Mouse (Mus musculus) limb, embryonic 11.5 days (tissue): ENCODE measurements at regions not wholly inside any gene's neighbourhood (a gene's known extent, or its start where the extent isn't known, plus 50 kb on each side); places are given as distances from the start of the nearest gene placed in this dataset.

Experiments used
- ATAC-seq: fragments of 200-750 bp; cut with Nextera tagmentation; 2 replicates; pipeline ENCODE4 v1.8.0; 2017; ENCODE audit warnings: low read depth; ENCODE audit not compliant: insufficient number of reproducible peaks, low FRiP score, low TSS enrichment
- DNase-seq: peaks from one replicate; pipeline ENCODE4 v3.0.0-alpha.2; 2015; ENCODE audit warnings: low spot score
- H3K27ac ChIP-seq: fragments of 300-500 bp; sonication (generic); replicated peaks from 2 replicates; pipeline ENCODE4 v1.5.1; 2014; ENCODE audit warnings: low read depth, mild to moderate bottlenecking, low read length
- H3K27me3 ChIP-seq: fragments of 300-500 bp; sonication (generic); 2 replicates; pipeline ENCODE4 v1.6.1; 2014; ENCODE audit warnings: mild to moderate bottlenecking, low read length, mixed read lengths; ENCODE audit not compliant: control insufficient read depth, insufficient read depth
- H3K36me3 ChIP-seq: fragments of 300-500 bp; sonication (generic); 2 replicates; pipeline ENCODE4 v1.6.1; 2014; ENCODE audit warnings: mild to moderate bottlenecking, low read length, moderate library complexity, mixed read lengths; ENCODE audit not compliant: control insufficient read depth, insufficient read depth
- H3K4me1 ChIP-seq: fragments of 300-500 bp; sonication (generic); 2 replicates; pipeline ENCODE4 v1.6.1; 2014; ENCODE audit warnings: low read length, mixed read lengths; ENCODE audit not compliant: control insufficient read depth, insufficient read depth
- H3K4me2 ChIP-seq: fragments of 300-500 bp; sonication (generic); 2 replicates; pipeline ENCODE4 v1.6.1; 2014; ENCODE audit warnings: low read depth, mild to moderate bottlenecking, moderate library complexity; ENCODE audit not compliant: severe bottlenecking
- H3K4me3 ChIP-seq: fragments of 300-500 bp; sonication (generic); 2 replicates; pipeline ENCODE4 v1.5.1; 2014; ENCODE audit warnings: low read depth, low read length
- H3K9ac ChIP-seq: fragments of 300-500 bp; sonication (generic); 2 replicates; pipeline ENCODE4 v1.6.1; 2014; ENCODE audit warnings: mild to moderate bottlenecking, low read length
- H3K9me3 ChIP-seq: fragments of 300-500 bp; sonication (generic); 2 replicates; pipeline ENCODE4 v1.6.1; 2016; ENCODE audit warnings: low read length; ENCODE audit not compliant: control insufficient read depth
- WGBS: fragments of 180-500 bp; shearing (Covaris S2); extraction: QIAGEN DNeasy Blood & Tissue Kit; methylation state at CpG from one replicate; pipeline ENCODE4 v1.1.7; 2014; 5-methylcytosine and 5-hydroxymethylcytosine counted together

- Histone ChIP-seq H3K27ac (no peak overlapping the region), H3K4me3 (no peak overlapping the region), H3K9me3 (no peaks in the 10 kb centered on the region), H3K27me3 (no peaks in the 10 kb centered on the region), H3K36me3 (no peaks in the 10 kb centered on the region), H3K4me2 (no peak overlapping the region), H3K9ac (no peak overlapping the region), H3K4me1 (no peaks in the 10 kb centered on the region)
- WGBS = 89% methylated on average over 7 of the region's 7 CpGs
- ATAC-seq = no peak
- DNase-seq = no peak
Observed at GRCm38 (mm10) chr3:34232329-34233250, 151.5 kb upstream of the Dnajc19 start.

DNA sequence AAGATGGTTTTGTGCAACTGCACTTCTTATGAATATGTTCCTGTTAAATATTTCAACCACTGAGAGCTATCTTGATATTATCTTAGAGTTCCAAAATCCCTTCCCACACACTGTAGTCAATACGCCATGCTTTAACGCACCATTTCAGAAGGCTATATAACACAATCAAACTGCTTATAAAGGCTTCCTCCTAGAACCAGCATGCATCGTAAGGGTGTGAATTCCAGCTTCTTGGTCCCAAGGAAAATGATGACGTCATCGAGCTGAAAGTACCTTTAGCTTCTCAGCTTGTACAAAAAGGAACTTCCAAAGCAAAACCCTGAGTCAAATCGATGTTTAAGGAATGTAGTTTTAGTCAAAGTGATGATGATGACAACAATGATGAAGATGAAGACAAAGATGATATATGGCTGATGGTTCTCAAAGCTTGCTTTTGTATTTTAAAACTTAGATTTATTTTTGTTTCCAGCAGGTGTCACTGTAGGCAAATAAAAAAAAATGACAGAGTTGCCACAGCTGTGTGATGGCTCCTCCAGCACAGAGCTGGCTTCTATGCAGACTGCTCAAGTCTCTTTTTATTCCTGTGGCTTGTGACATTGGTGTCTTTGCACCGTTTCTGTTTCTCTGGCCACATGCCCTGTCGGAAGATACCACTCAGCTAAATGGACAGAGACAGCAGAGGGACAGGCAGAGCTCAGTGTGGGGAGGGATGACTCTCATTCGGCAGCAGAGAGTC lies 150.6 kb upstream of the Dnajc19 start:
- Histone ChIP-seq H3K9me3 (no peaks in the 10 kb centered on the region), H3K9ac (no peak overlapping the region), H3K4me2 (no peak overlapping the region), H3K36me3 (no peaks in the 10 kb centered on the region), H3K4me1 (no peaks in the 10 kb centered on the region), H3K4me3 (no peak overlapping the region), H3K27ac (no peak overlapping the region), H3K27me3 (no peaks in the 10 kb centered on the region)
- DNase-seq (no peak), ATAC-seq (no peak)
- 72% methylated on average over 9 of the region's 9 CpGs for WGBS

GRCm38 (mm10) chr3:34222291-34222690 lies 141.2 kb upstream of the Dnajc19 start:
- no peak overlapping the region for H3K4me2 ChIP-seq
- no peaks in the 10 kb centered on the region for H3K4me1 ChIP-seq
- no peak for DNase-seq
- H3K9me3 ChIP-seq = no peaks in the 10 kb centered on the region
- H3K9ac ChIP-seq = no peak overlapping the region
- H3K4me3 ChIP-seq = no peak overlapping the region
- no peaks in the 10 kb centered on the region for H3K36me3 ChIP-seq
- WGBS = 91% methylated on average over 10 of the region's 10 CpGs
- H3K27ac ChIP-seq = no peak overlapping the region
- no peak for ATAC-seq
- no peaks in the 10 kb centered on the region for H3K27me3 ChIP-seq

DNA sequence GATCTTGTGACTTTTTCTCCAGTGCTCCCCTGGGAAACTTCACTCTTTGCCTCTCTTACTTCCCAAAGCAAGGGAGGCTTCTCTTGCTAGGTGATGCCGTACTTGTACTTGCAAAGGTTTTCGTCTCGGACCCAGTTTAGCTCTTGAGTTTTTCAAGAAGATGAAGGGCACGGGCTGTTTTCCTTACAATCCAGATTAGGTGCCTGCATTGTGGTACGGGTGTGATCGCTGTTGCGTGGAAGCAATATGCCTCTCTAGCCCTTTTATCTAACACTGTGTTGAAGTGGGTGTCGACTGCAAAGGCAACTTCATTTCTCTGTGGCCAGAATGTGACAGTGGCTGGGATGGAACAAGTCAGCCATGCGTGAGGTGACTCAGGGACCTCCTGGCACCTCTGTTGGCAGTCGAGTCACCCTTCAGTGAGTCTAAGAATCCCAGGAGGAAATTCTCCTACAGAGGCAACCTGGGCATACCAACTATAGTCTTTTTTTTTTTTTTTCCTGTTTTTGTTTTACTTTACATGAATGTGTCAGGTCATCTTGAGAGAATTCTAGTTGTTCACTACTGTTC lies 138.7 kb upstream of the Dnajc19 start:
- H3K4me1 ChIP-seq = no peaks in the 10 kb centered on the region
- no peak for DNase-seq
- no peak overlapping the region for H3K27ac ChIP-seq
- no peaks in the 10 kb centered on the region for H3K27me3 ChIP-seq
- H3K9me3 ChIP-seq = no peaks in the 10 kb centered on the region
- H3K9ac ChIP-seq = no peak overlapping the region
- H3K4me3 ChIP-seq = no peak overlapping the region
- ATAC-seq = no peak
- 88% methylated on average over 10 of the region's 10 CpGs for WGBS
- no peak overlapping the region for H3K4me2 ChIP-seq
- no peaks in the 10 kb centered on the region for H3K36me3 ChIP-seq

GRCm38 (mm10) chr3:34219096-34219495 lies 138.0 kb upstream of the Dnajc19 start:
- Histone ChIP-seq H3K9ac (no peak overlapping the region), H3K27me3 (no peaks in the 10 kb centered on the region), H3K9me3 (no peaks in the 10 kb centered on the region), H3K36me3 (no peaks in the 10 kb centered on the region), H3K4me2 (no peak overlapping the region), H3K4me1 (no peaks in the 10 kb centered on the region), H3K4me3 (no peak overlapping the region), H3K27ac (no peak overlapping the region)
- DNase-seq = no peak
- 82% methylated on average over 2 of the region's 2 CpGs for WGBS
- ATAC-seq = no peak

DNA sequence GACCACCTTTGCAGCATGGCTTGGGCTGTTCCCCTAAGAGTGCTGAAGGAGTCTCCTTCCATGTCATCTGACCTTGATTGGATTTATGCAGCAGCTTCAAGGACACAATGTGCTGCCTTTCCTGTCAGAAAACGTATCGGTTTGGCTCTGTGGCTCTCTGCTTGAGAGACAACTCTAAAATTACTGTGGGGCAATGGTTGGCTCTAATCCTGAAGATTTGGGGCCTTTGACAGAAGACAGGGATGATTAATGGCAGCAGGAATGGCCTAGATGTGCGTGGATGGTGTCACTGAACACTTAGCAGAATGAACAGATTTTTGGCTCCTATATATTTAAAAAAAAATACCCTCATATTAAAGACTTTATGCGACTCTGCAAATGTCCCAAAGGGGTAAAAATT lies 136.8 kb upstream of the Dnajc19 start:
- WGBS = 76% methylated on average over 4 of the region's 4 CpGs

DNA sequence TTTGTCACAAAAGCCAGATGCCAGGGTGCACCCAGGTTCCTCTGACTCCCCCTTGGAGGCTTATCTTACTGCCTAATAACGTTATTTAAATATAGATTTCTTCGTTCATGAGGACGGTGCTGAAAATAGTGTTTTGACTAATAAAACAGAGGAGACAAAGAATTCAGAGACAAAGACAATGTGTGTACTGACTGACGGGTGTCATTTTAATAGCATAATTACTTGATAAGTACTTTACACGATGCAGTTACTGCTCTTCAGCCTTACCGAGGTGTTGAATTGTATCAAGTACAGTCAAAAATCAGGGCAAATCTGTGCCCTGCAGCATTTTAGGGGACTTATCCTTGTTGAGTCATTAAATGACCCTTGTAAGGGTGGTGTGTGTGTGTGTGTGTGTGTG lies 133.1 kb upstream of the Dnajc19 start:
- 94% methylated on average over 6 of the region's 6 CpGs for WGBS

More for the DNA sequence above, 136.8 kb upstream of the Dnajc19 start:
- Histone ChIP-seq H3K4me1 (no peaks in the 10 kb centered on the region), H3K36me3 (no peaks in the 10 kb centered on the region), H3K27ac (no peak overlapping the region), H3K4me2 (no peak overlapping the region), H3K27me3 (no peaks in the 10 kb centered on the region), H3K9me3 (no peaks in the 10 kb centered on the region), H3K4me3 (no peak overlapping the region), H3K9ac (no peak overlapping the region)
- DNase-seq (no peak), ATAC-seq (no peak)

GRCm38 (mm10) chr3:34206454-34206853 lies 125.3 kb upstream of the Dnajc19 start:
- WGBS = 86% methylated on average over 3 of the region's 3 CpGs
- no peaks in the 10 kb centered on the region for H3K27me3 ChIP-seq

More for the DNA sequence above, 133.1 kb upstream of the Dnajc19 start:
- Histone ChIP-seq H3K9ac (no peak overlapping the region), H3K9me3 (no peaks in the 10 kb centered on the region; the same call in 1 of the 2 replicates), H3K27me3 (no peaks in the 10 kb centered on the region), H3K4me1 (no peaks in the 10 kb centered on the region), H3K4me2 (no peak overlapping the region), H3K27ac (no peak overlapping the region), H3K36me3 (no peaks in the 10 kb centered on the region), H3K4me3 (no peak overlapping the region)
- no peak for DNase-seq
- no peak for ATAC-seq

More at GRCm38 (mm10) chr3:34206454-34206853, 125.3 kb upstream of the Dnajc19 start:
- Histone ChIP-seq H3K4me1 (no peaks in the 10 kb centered on the region), H3K36me3 (no peaks in the 10 kb centered on the region), H3K27ac (no peak overlapping the region), H3K4me3 (no peak overlapping the region), H3K9me3 (no peaks in the 10 kb centered on the region; the same call in 1 of the 2 replicates), H3K4me2 (no peak overlapping the region), H3K9ac (no peak overlapping the region)
- no peak for DNase-seq
- no peak for ATAC-seq
